Mouse (Mus musculus): Measurements from ENCODE around the gene Mllt6.
"Not testable (repeated sequence)": the region's sequence is repeated elsewhere in the genome, so short reads cannot be mapped to it uniquely, and the experiment has no call there.

The Mllt6 gene

GRCm38 (mm10) chr11:97714356-97714755, 51.1 kb downstream of the Mllt6 start:
- no peak for DNase-seq (ENCODE audit: extremely low read depth, low read depth, low spot score)

GRCm38 (mm10) chr11:97714784-97715760, 51.9 kb downstream of the Mllt6 start:
- no peak for DNase-seq (ENCODE audit: extremely low read depth, low read depth, low spot score)

- no peak for DNase-seq (ENCODE audit: extremely low read depth, low read depth, low spot score)
Observed at GRCm38 (mm10) chr11:97716021-97716420, 52.8 kb downstream of the Mllt6 start.

DNA sequence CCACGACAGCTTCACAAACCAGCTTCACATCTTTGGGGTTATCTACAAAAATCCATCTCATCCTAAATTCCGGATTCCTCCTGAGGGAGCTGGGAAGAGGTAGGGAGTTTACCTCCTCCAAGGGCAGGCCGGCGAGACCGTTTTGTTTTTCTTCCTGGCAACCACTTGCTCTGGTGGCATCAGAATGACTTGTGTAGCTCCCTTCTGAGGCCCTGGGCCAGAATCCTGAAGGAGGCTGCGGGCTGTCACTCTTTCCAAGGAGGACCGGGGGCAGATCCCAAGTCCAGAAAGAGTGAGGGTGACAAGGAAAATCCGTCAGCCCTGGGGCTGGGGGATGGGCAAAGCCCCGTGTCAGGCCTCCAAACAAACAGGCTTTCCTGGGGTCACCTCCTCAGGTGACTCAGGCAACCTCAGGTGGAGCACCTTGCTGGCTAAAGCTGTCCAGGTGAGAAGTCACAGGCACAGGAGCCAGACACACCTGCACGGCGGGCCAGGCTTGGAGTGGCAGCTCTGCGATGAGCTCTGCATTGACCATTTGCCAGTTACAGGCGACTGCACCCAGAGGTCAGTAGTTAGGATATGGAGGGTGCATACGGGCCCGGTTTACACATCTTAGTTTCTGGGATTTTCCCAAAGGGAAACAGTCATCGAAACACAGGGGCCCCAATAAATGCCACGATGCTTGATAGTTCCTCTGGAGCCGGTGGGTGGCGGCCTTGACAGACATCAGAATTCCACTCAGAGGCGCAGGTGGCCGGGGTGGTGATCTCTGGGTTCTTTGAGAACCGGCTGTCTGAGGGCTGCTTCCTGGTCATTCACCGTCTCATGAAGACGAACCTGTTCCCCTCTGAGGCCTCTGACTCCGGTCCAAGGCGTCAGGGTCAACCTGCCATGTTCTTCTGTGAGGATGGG, 54.4 kb downstream of the Mllt6 start:
- DNase-seq (ENCODE audit: extremely low read depth, low read depth, low spot score): no peak

DNA sequence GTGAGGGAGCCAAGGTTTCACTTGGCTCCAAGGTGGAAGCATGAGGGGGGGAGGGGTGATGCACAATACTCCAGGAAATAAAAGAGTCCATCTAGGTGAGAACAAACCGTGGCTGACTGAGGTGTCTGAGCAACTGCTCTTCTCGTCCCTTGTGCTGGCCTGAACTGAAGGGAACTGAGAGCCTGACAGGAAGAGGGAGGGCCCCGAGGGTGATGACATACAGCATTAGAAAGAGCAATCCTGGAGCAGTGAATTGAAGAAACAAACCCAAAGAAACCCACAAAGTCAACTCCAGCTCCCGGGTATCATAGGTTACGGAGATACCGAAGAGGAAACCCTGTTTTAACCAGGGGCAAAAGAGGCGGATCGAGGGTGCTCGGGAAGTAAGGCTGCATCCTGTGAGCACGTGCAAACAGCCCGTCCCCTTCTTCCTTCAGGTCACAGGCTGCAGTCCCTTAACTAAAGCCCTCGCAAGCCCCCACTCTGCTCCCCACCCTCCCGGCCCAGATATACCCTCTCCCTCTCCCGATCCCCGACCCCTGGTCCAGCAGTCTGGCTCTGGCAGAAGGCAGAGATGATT, 55.2 kb downstream of the Mllt6 start:
- DNase-seq (ENCODE audit: extremely low read depth, low read depth, low spot score): no peak

GRCm38 (mm10) chr11:97719041-97719440, 55.8 kb downstream of the Mllt6 start:
- no peak for DNase-seq (ENCODE audit: extremely low read depth, low read depth, low spot score)

DNA sequence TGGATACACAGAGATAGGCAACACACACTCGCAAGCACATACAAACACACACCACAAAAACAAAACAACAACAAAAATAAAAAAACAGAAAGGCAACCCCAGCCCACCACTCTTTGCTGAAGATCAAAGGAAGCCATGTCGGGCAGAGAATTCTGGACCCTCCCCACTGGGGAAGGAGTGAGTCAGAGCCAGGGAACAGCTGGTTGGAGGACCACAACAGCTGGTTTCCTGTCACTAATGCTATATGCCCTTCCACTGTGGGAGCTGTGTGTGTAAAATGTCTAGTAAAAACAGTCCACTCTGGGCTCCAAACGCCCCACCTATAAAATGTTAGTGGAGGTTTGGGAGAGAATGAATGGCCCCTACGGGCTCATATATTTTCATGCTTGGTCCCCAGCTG, 58.1 kb downstream of the Mllt6 start:
- DNase-seq (ENCODE audit: extremely low read depth, low read depth, low spot score): no peak

- DNase-seq (ENCODE audit: extremely low read depth, low read depth, low spot score): no peak
Observed at GRCm38 (mm10) chr11:97723709-97724108, 60.5 kb downstream of the Mllt6 start.

DNA sequence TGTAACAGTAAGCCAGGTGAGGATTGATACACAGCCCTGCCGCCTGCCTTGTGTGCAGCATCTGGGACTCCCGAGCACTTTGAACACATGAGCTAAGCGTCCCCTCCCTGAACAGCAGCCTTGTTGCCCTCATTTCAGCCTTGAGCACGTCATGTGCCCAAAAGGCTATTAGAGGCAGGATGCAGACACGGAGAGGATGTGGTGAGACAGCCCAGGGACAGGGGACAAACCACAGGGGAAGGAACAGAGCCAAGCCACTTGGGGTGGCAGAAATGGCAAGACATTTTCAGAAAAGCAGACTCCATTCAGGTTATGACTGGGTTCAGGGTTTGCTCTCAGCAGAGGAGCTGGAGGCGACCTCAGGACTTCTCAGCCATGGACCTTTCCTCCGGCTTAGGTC, 65.1 kb downstream of the Mllt6 start:
- no peak for DNase-seq (ENCODE audit: extremely low read depth, low read depth, low spot score)

- DNase-seq (ENCODE audit: extremely low read depth, low read depth, low spot score): no peak
Observed at GRCm38 (mm10) chr11:97728730-97729129, 65.5 kb downstream of the Mllt6 start.

DNA sequence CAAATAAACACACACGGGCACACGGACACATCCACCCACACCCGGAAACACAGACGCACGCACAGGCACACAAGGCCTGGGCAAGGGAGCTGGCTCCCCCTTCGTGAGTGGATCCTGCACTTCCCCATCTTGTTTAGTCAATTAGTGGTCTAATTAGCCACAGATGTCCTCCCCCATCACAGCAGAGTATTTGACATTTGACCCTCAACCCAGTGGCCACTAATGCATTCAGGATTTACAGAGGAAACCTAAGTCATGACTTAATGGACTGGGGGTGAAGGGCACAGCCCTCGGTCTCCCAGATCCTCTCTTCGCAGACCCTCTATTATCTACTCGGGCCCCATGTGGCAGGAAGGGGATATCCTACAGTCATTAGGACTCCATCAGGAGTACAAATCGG, 70.5 kb downstream of the Mllt6 start:
- no peak for DNase-seq (ENCODE audit: extremely low read depth, low read depth, low spot score)

DNA sequence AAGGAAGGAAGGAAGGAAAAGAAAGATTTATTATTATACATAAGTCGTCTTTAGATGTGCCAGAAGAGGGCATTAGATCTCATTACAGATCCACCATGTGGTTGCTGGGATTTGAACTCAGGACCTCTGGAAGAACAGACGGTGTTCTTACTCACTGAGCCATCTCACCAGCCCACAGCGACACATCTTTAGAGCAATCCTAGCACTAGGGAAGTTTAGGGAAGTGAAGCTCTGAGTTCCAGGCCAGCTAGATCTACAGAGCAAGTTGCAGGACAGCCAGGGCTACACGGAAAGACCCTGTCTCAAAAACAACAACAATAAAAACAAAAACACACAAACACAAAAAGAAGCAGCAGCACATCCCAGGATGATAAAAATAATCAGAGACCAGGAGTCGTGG, 71.6 kb downstream of the Mllt6 start:
- not testable (repeated sequence) for DNase-seq (ENCODE audit: extremely low read depth, low read depth, low spot score)

Data from fat pad, adult 2 months (tissue).